Mouse (Mus musculus) ES-E14 (cell line): ENCODE data around the gene Rnase10.

Experiments
- MAFK ChIP-seq: IDR thresholded peaks from 2 replicates; pipeline ENCODE4 v1.6.1; 2014; ENCODE audit warnings: mild to moderate bottlenecking, low read depth, low read length, inconsistent platforms; ENCODE audit not compliant: insufficient read depth
- ZC3H11A ChIP-seq: IDR thresholded peaks from 2 replicates; pipeline ENCODE4 v1.6.1; 2012; ENCODE audit warnings: low read depth, mild to moderate bottlenecking, inconsistent platforms, low read length, borderline replicate concordance

- no peak for TF ChIP-seq MAFK
- peak; percentile 74; the same call in 1 of the 2 replicates for TF ChIP-seq ZC3H11A
Observed at GRCm38 (mm10) chr14:51026391-51027133, 19.0 kb downstream of the Rnase10 start.
